Mouse (Mus musculus) heart, embryonic 16.5 days (tissue): ENCODE results near the gene Lhfp. TPM values are rescaled to one million over a fixed set of nuclear protein-coding genes. Genes with fewer than 3 reads are reported as not detected.

Source experiments
- ATAC-seq: fragments of 200-750 bp; cut with Nextera tagmentation; replicated peaks from 2 replicates; pipeline ENCODE4 v1.8.0; 2017; ENCODE audit warnings: moderate number of reproducible peaks; ENCODE audit not compliant: insufficient read depth, low FRiP score; ENCODE audit errors: extremely low read depth
- H3K27ac ChIP-seq: fragments of 300-500 bp; sonication (generic); 2 replicates; pipeline ENCODE4 v1.5.1; 2014; ENCODE audit warnings: mild to moderate bottlenecking, low read length, control low read depth, moderate library complexity
- H3K27me3 ChIP-seq: fragments of 300-500 bp; sonication (generic); 2 replicates; pipeline ENCODE4 v1.6.1; 2014; ENCODE audit warnings: low read length, mixed read lengths; ENCODE audit not compliant: control insufficient read depth, insufficient read depth
- H3K36me3 ChIP-seq: fragments of 300-500 bp; sonication (generic); 2 replicates; pipeline ENCODE4 v1.6.1; 2014; ENCODE audit not compliant: control insufficient read depth, insufficient read depth
- H3K4me1 ChIP-seq: fragments of 300-500 bp; sonication (generic); 2 replicates; pipeline ENCODE4 v1.6.1; 2014; ENCODE audit warnings: low read length, mixed read lengths; ENCODE audit not compliant: control insufficient read depth, insufficient read depth
- H3K4me2 ChIP-seq: fragments of 300-500 bp; sonication (generic); 2 replicates; pipeline ENCODE4 v1.6.1; 2014; ENCODE audit warnings: low read depth, mild to moderate bottlenecking, control low read depth, low read length
- H3K4me3 ChIP-seq: fragments of 300-500 bp; sonication (generic); 2 replicates; pipeline ENCODE4 v1.5.1; 2014; ENCODE audit warnings: mild to moderate bottlenecking, control low read depth, low read length
- H3K9ac ChIP-seq: fragments of 300-500 bp; sonication (generic); 2 replicates; pipeline ENCODE4 v1.6.1; 2014; ENCODE audit warnings: low read length, control low read depth
- H3K9me3 ChIP-seq: fragments of 300-500 bp; sonication (generic); replicated peaks from 2 replicates; pipeline ENCODE4 v1.6.1; 2016; ENCODE audit warnings: low read length; ENCODE audit not compliant: control insufficient read depth
- WGBS: fragments of 180-500 bp; shearing (Covaris S2); extraction: QIAGEN DNeasy Blood & Tissue Kit; methylation state at CpG from one replicate; pipeline ENCODE4 v1.1.7; 2014; 5-methylcytosine and 5-hydroxymethylcytosine counted together
- polyA plus RNA-seq: library from polyadenylated mRNA; unstranded; fragments of >200 nt; fragmentation: Nextera tagmentation; extraction: Ambion mirVana; gene quantifications from 2 replicates; pipeline ENCODE4 v1.2.1, GENCODE M21; 2015

Gene Lhfp
- polyA plus RNA-seq, 1 experiment from 2014 or later, result 104 TPM

DNA sequence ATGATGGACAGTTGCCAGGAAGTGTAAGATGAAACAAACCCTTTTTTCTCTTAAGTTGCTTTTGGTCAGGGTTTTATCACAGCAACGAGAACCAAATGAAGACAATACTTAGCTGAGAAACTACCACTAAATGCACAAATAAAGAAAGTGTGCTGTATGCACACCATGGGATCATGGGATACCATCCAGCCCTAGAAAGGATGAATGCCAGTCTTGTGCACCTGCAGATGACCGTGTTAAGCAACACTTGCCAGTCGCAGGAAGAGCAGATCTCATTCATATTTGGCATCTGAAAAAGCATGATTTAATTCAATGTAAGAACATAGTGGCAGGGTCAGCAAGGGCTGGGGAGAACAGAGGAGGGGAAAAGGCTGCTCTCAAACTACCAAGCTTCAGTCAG, 107.4 kb downstream of the Lhfp start:
- 78% methylated on average over 3 of the region's 3 CpGs for WGBS
- Histone ChIP-seq H3K4me1 (no peaks in the 10 kb centered on the region), H3K4me2 (no peak overlapping the region), H3K27ac (no peak overlapping the region), H3K9ac (no peak overlapping the region), H3K4me3 (no peak overlapping the region), H3K9me3 (peaks cover 7% of the 10 kb centered on the region; the same call in 1 of the 2 replicates), H3K36me3 (no peaks in the 10 kb centered on the region), H3K27me3 (no peaks in the 10 kb centered on the region)
- ATAC-seq, result no peak

GRCm38 (mm10) chr3:53149625-53150320, 108.4 kb downstream of the Lhfp start:
- Histone ChIP-seq H3K4me1 (no peaks in the 10 kb centered on the region), H3K4me2 (no peak overlapping the region), H3K9me3 (peaks cover 7% of the 10 kb centered on the region; the same call in 1 of the 2 replicates), H3K9ac (no peak overlapping the region), H3K27me3 (no peaks in the 10 kb centered on the region), H3K36me3 (no peaks in the 10 kb centered on the region), H3K27ac (no peak overlapping the region), H3K4me3 (no peak overlapping the region)
- no peak for ATAC-seq
- WGBS, result 92% methylated on average over 7 of the region's 7 CpGs

GRCm38 (mm10) chr3:53151081-53151480, 109.8 kb downstream of the Lhfp start:
- ATAC-seq, result no peak
- Histone ChIP-seq H3K4me2 (no peak overlapping the region), H3K36me3 (no peaks in the 10 kb centered on the region), H3K27ac (no peak overlapping the region), H3K27me3 (no peaks in the 10 kb centered on the region), H3K4me3 (no peak overlapping the region), H3K9me3 (peaks cover 7% of the 10 kb centered on the region; the same call in 1 of the 2 replicates), H3K4me1 (no peaks in the 10 kb centered on the region), H3K9ac (no peak overlapping the region)
- WGBS, result 53% methylated on average over 1 of the region's 1 CpGs

- no peak overlapping the region for H3K4me3 ChIP-seq
- H3K27me3 ChIP-seq, result no peaks in the 10 kb centered on the region
- WGBS, result 86% methylated on average over 1 of the region's 1 CpGs
- H3K9me3 ChIP-seq, result peaks cover 7% of the 10 kb centered on the region; the same call in 1 of the 2 replicates
- no peak overlapping the region for H3K4me2 ChIP-seq
- H3K9ac ChIP-seq, result no peak overlapping the region
- H3K27ac ChIP-seq, result no peak overlapping the region
- no peaks in the 10 kb centered on the region for H3K4me1 ChIP-seq
- ATAC-seq, result no peak
- no peaks in the 10 kb centered on the region for H3K36me3 ChIP-seq
These were observed 110.3 kb downstream of the Lhfp start for GRCm38 (mm10) chr3:53151607-53152006.

DNA sequence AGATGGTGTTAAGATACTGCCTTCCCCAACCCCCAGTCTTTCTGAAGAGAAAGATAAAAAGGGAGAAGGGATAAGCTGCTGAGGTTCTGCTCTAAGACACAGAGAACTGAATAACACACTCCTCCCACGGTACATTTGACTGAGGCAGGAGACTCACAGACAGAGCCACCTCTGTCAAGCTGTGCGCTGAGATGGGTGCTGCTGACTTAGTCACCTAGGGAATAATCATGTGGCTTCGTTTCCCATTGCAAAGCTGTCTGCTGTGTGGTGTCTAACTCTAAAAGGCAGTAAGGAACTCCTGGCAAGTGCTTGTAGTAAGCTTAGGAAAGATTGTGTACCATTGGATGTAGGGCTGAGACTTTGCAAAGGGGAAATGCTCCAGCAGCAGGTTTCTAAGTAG, 120.6 kb downstream of the Lhfp start:
- peaks cover 20% of the 10 kb centered on the region for H3K4me1 ChIP-seq
- H3K9ac ChIP-seq, result no peak overlapping the region
- H3K27ac ChIP-seq, result no peak overlapping the region
- H3K4me2 ChIP-seq, result no peak overlapping the region
- no peak for ATAC-seq
- H3K4me3 ChIP-seq, result no peak overlapping the region
- no peaks in the 10 kb centered on the region for H3K27me3 ChIP-seq
- no peaks in the 10 kb centered on the region for H3K36me3 ChIP-seq
- H3K9me3 ChIP-seq, result no peaks in the 10 kb centered on the region
- 68% methylated on average over 3 of the region's 3 CpGs for WGBS

GRCm38 (mm10) chr3:53165281-53165680, 124.0 kb downstream of the Lhfp start:
- Histone ChIP-seq H3K36me3 (no peaks in the 10 kb centered on the region), H3K27me3 (no peaks in the 10 kb centered on the region), H3K9ac (no peak overlapping the region), H3K4me1 (peaks cover 20% of the 10 kb centered on the region), H3K9me3 (no peaks in the 10 kb centered on the region), H3K27ac (peak overlapping the region; percentile 37; the same call in 1 of the 2 replicates), H3K4me2 (peak overlapping the region; percentile 16; the same call in 1 of the 2 replicates), H3K4me3 (no peak overlapping the region)
- 75% methylated on average over 10 of the region's 10 CpGs for WGBS
- ATAC-seq, result no peak

DNA sequence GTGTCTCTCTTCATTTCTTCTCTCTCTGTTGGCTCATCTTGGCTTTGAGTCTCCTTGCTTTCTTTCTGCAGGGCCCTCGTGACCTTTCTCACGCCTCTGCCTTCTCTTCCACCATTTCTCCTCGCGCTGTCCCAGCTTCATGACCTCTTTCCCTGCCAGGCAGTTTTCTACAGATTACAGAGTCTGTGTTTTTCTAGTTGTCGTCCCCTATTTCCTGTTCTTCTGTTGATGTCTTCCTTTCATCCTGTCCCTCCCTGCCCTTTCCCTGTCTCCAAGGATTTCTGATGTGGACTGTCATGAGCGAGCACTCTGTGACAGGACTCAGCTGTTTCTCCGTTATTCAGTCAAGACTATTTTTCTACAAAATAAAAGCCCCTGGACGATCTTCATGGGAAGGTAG, 124.7 kb downstream of the Lhfp start:
- Histone ChIP-seq H3K4me2 (no peak overlapping the region), H3K4me3 (no peak overlapping the region), H3K36me3 (no peaks in the 10 kb centered on the region), H3K27me3 (no peaks in the 10 kb centered on the region), H3K9ac (no peak overlapping the region), H3K4me1 (peaks cover 20% of the 10 kb centered on the region), H3K27ac (peak overlapping the region; percentile 23; the same call in 1 of the 2 replicates), H3K9me3 (no peaks in the 10 kb centered on the region)
- 50% methylated on average over 8 of the region's 8 CpGs for WGBS
- peak; percentile 50 for ATAC-seq

DNA sequence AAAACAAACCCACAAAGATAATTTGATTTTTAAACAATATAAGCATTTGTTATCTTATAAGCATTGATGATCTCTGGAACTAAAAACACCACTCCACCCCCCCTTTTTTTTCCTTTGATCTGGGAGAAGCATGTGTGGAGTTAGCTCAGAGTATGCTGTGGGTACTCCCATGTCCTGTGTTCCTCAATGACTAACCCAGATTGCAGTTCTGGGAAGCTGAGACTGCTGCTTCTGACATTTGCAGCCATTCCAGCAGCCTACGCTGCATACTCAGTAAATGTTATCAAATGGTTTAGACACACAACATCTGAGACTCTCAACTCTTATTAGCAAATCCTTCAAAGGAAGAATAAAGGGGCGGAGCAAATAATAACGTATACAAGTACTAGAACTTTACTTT, 128.2 kb downstream of the Lhfp start:
- Histone ChIP-seq H3K36me3 (no peaks in the 10 kb centered on the region), H3K9ac (no peak overlapping the region), H3K4me1 (peaks cover 17% of the 10 kb centered on the region), H3K4me3 (no peak overlapping the region), H3K27ac (no peak overlapping the region), H3K27me3 (no peaks in the 10 kb centered on the region), H3K9me3 (no peaks in the 10 kb centered on the region), H3K4me2 (no peak overlapping the region)
- no peak for ATAC-seq
- WGBS, result 79% methylated on average over 3 of the region's 3 CpGs

- H3K9me3 ChIP-seq, result peaks cover 3% of the 10 kb centered on the region
- H3K27me3 ChIP-seq, result no peaks in the 10 kb centered on the region
- H3K4me2 ChIP-seq, result no peak overlapping the region
- ATAC-seq, result no peak
- no peaks in the 10 kb centered on the region for H3K36me3 ChIP-seq
- no peak overlapping the region for H3K9ac ChIP-seq
- WGBS, result 72% methylated on average over 10 of the region's 10 CpGs
- H3K4me1 ChIP-seq, result peaks cover 6% of the 10 kb centered on the region; the same call in 1 of the 2 replicates
- H3K4me3 ChIP-seq, result no peak overlapping the region
- no peak overlapping the region for H3K27ac ChIP-seq
These were observed 132.2 kb downstream of the Lhfp start for GRCm38 (mm10) chr3:53173310-53174063.
